Mouse (Mus musculus): Measurements from ENCODE around the gene Uxs1. TPM values are rescaled to one million over a fixed set of nuclear protein-coding genes. Genes with fewer than 3 reads are reported as not detected.

The Uxs1 gene
- polyA plus RNA-seq (2016; fragmentation: Nextera tagmentation; extraction: Ambion mirVana), result 17.9 and 20.2 TPM in 2 replicates

- no peaks in the 10 kb centered on the region for H3K9me3 ChIP-seq (replicated peaks)
- under 1% methylated on average over 41 of the region's 41 CpGs for WGBS
- H3K4me1 ChIP-seq, result peaks cover 27% of the 10 kb centered on the region
- H3K27ac ChIP-seq (replicated peaks), result peak within 1 kb of the TSS; percentile 95
- DNase-seq (ENCODE audit: low spot score), result peak; percentile 98
- H3K27me3 ChIP-seq (ENCODE audit: low read depth, poor library complexity, severe bottlenecking), result no peaks in the 10 kb centered on the region
- no peaks in the 10 kb centered on the region for H3K36me3 ChIP-seq
- H3K4me3 ChIP-seq, result peak within 1 kb of the TSS; percentile 82
Measured at GRCm38 (mm10) chr1:43827763-43828194, at the start of gene Uxs1. TSS of gene Uxs1 (minus strand) at chr1:43827800.

- Histone ChIP-seq H3K36me3 (no peaks in the 10 kb centered on the region), H3K4me3 (no peak overlapping the region), H3K27me3 (ENCODE audit: low read depth, poor library complexity, severe bottlenecking) (no peaks in the 10 kb centered on the region), H3K9me3 (replicated peaks) (no peaks in the 10 kb centered on the region), H3K4me1 (peaks cover 2% of the 10 kb centered on the region; the same call in 1 of the 2 replicates), H3K27ac (replicated peaks) (no peak overlapping the region)
- DNase-seq (ENCODE audit: low spot score), result no peak
- WGBS, result 87% methylated on average over 6 of the region's 6 CpGs
Measured at GRCm38 (mm10) chr1:43877233-43877632, 49.6 kb upstream of the Uxs1 start.

- Histone ChIP-seq H3K4me3 (no peak overlapping the region), H3K27me3 (ENCODE audit: low read depth, poor library complexity, severe bottlenecking) (no peaks in the 10 kb centered on the region), H3K4me1 (no peaks in the 10 kb centered on the region), H3K27ac (replicated peaks) (no peak overlapping the region), H3K9me3 (replicated peaks) (no peaks in the 10 kb centered on the region), H3K36me3 (no peaks in the 10 kb centered on the region)
- no peak for DNase-seq (ENCODE audit: low spot score)
Measured at GRCm38 (mm10) chr1:43871116-43871515, 43.5 kb upstream of the Uxs1 start.

- DNase-seq (ENCODE audit: low spot score), result no peak
- H3K9me3 ChIP-seq (replicated peaks), result no peaks in the 10 kb centered on the region
- no peaks in the 10 kb centered on the region for H3K27me3 ChIP-seq (ENCODE audit: low read depth, poor library complexity, severe bottlenecking)
- no peak overlapping the region for H3K27ac ChIP-seq (replicated peaks)
- H3K4me1 ChIP-seq, result no peaks in the 10 kb centered on the region
- H3K4me3 ChIP-seq, result no peak overlapping the region
- no peaks in the 10 kb centered on the region for H3K36me3 ChIP-seq
- WGBS, result 73% methylated on average over 1 of the region's 1 CpGs
Measured at GRCm38 (mm10) chr1:43868510-43868909, 40.9 kb upstream of the Uxs1 start.

GRCm38 (mm10) chr1:43864758-43865157, 37.2 kb upstream of the Uxs1 start:
- Histone ChIP-seq H3K27me3 (ENCODE audit: low read depth, poor library complexity, severe bottlenecking) (no peaks in the 10 kb centered on the region), H3K9me3 (replicated peaks) (no peaks in the 10 kb centered on the region), H3K36me3 (no peaks in the 10 kb centered on the region), H3K4me3 (no peak overlapping the region), H3K4me1 (no peaks in the 10 kb centered on the region), H3K27ac (replicated peaks) (no peak overlapping the region)
- no peak for DNase-seq (ENCODE audit: low spot score)

GRCm38 (mm10) chr1:43862614-43863013, 35.0 kb upstream of the Uxs1 start:
- Histone ChIP-seq H3K4me3 (no peak overlapping the region), H3K4me1 (no peaks in the 10 kb centered on the region), H3K36me3 (no peaks in the 10 kb centered on the region), H3K9me3 (replicated peaks) (no peaks in the 10 kb centered on the region), H3K27ac (replicated peaks) (no peak overlapping the region), H3K27me3 (ENCODE audit: low read depth, poor library complexity, severe bottlenecking) (no peaks in the 10 kb centered on the region)
- WGBS, result 94% methylated on average over 4 of the region's 4 CpGs
- DNase-seq (ENCODE audit: low spot score), result no peak

- no peaks in the 10 kb centered on the region for H3K4me1 ChIP-seq
- 83% methylated on average over 5 of the region's 5 CpGs for WGBS
- H3K27ac ChIP-seq (replicated peaks), result no peak overlapping the region
- no peaks in the 10 kb centered on the region for H3K9me3 ChIP-seq (replicated peaks)
- H3K36me3 ChIP-seq, result no peaks in the 10 kb centered on the region
- H3K4me3 ChIP-seq, result no peak overlapping the region
- DNase-seq (ENCODE audit: low spot score), result no peak
- H3K27me3 ChIP-seq (ENCODE audit: low read depth, poor library complexity, severe bottlenecking), result no peaks in the 10 kb centered on the region
Measured at GRCm38 (mm10) chr1:43858988-43859387, 31.4 kb upstream of the Uxs1 start.

GRCm38 (mm10) chr1:43857656-43858055, 30.1 kb upstream of the Uxs1 start:
- Histone ChIP-seq H3K4me1 (no peaks in the 10 kb centered on the region), H3K9me3 (replicated peaks) (no peaks in the 10 kb centered on the region), H3K27me3 (ENCODE audit: low read depth, poor library complexity, severe bottlenecking) (no peaks in the 10 kb centered on the region), H3K27ac (replicated peaks) (no peak overlapping the region), H3K36me3 (no peaks in the 10 kb centered on the region), H3K4me3 (no peak overlapping the region)
- 84% methylated on average over 1 of the region's 1 CpGs for WGBS
- DNase-seq (ENCODE audit: low spot score), result no peak

GRCm38 (mm10) chr1:43855591-43855990, 28.0 kb upstream of the Uxs1 start:
- WGBS, result 90% methylated on average over 1 of the region's 1 CpGs
- no peak for DNase-seq (ENCODE audit: low spot score)
- no peak overlapping the region for H3K4me3 ChIP-seq

GRCm38 (mm10) chr1:43843398-43843797, 15.8 kb upstream of the Uxs1 start:
- H3K27ac ChIP-seq (replicated peaks), result no peak overlapping the region
- H3K36me3 ChIP-seq, result no peaks in the 10 kb centered on the region
- H3K4me1 ChIP-seq, result no peaks in the 10 kb centered on the region
- DNase-seq (ENCODE audit: low spot score), result no peak
- WGBS, result 85% methylated on average over 2 of the region's 2 CpGs
- no peaks in the 10 kb centered on the region for H3K9me3 ChIP-seq (replicated peaks)
- H3K4me3 ChIP-seq, result no peak overlapping the region
- H3K27me3 ChIP-seq (ENCODE audit: low read depth, poor library complexity, severe bottlenecking), result no peaks in the 10 kb centered on the region

More at GRCm38 (mm10) chr1:43855591-43855990, 28.0 kb upstream of the Uxs1 start:
- Histone ChIP-seq H3K36me3 (no peaks in the 10 kb centered on the region), H3K27ac (replicated peaks) (no peak overlapping the region), H3K27me3 (ENCODE audit: low read depth, poor library complexity, severe bottlenecking) (no peaks in the 10 kb centered on the region), H3K9me3 (replicated peaks) (no peaks in the 10 kb centered on the region), H3K4me1 (no peaks in the 10 kb centered on the region)

GRCm38 (mm10) chr1:43837236-43837635, 9.6 kb upstream of the Uxs1 start:
- Histone ChIP-seq H3K4me3 (no peak overlapping the region), H3K36me3 (no peaks in the 10 kb centered on the region), H3K27me3 (ENCODE audit: low read depth, poor library complexity, severe bottlenecking) (no peaks in the 10 kb centered on the region), H3K27ac (replicated peaks) (no peak overlapping the region), H3K9me3 (replicated peaks) (no peaks in the 10 kb centered on the region), H3K4me1 (no peaks in the 10 kb centered on the region)
- DNase-seq (ENCODE audit: low spot score), result no peak
- 83% methylated on average over 1 of the region's 1 CpGs for WGBS

- Histone ChIP-seq H3K9me3 (replicated peaks) (no peaks in the 10 kb centered on the region), H3K27ac (replicated peaks) (no peak overlapping the region), H3K36me3 (no peaks in the 10 kb centered on the region), H3K4me3 (no peak overlapping the region), H3K27me3 (ENCODE audit: low read depth, poor library complexity, severe bottlenecking) (no peaks in the 10 kb centered on the region), H3K4me1 (peaks cover 26% of the 10 kb centered on the region)
- WGBS, result 77% methylated on average over 1 of the region's 1 CpGs
- no peak for DNase-seq (ENCODE audit: low spot score)
Measured at GRCm38 (mm10) chr1:43830096-43830495, 2.5 kb upstream of the Uxs1 start.

- DNase-seq (ENCODE audit: low spot score), result no peak
- Histone ChIP-seq H3K27me3 (ENCODE audit: low read depth, poor library complexity, severe bottlenecking) (no peaks in the 10 kb centered on the region), H3K4me1 (peaks cover 27% of the 10 kb centered on the region), H3K9me3 (replicated peaks) (no peaks in the 10 kb centered on the region), H3K36me3 (0 out of 2 replicates have a peak, but pooled peaks cover 2% of the 10 kb centered on the region), H3K4me3 (peak overlapping the region; percentile 82), H3K27ac (replicated peaks) (peak overlapping the region; percentile 95)
- under 1% methylated on average over 66 of the region's 68 CpGs for WGBS
Measured at GRCm38 (mm10) chr1:43827002-43827762, 418 bp downstream of the Uxs1 start.
